10 mouse cellular contexts compared by ENCODE assay signal in the genomic region with DNA sequence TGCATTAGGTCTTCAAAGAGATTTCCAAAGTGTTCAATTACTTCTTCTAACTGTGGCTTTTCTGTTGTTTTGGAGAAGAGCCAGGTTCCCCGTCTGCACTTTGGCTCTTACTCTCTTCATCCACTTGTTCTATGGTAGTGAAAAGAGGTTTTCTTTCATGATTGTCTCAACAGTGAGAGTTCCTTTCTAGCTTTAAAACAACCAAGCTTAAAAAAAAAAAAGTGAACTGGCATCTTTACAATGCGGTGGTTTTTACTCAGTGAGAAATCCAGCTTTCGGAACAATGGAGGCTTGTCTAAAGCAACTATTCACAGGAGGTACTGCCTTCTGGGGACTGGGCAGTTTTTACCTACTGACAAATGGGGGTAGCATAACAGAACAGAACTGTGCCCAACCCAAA. TPM values are rescaled to one million over a fixed set of nuclear protein-coding genes. Genes with fewer than 3 reads are reported as not detected.
DNase-seq lines count a peak whose midpoint lies in the region; ATAC-seq and TF ChIP-seq lines count a peak whose summit lies in the region.
"Had no signal": no experiment of that assay in that cellular context is flagged by ENCODE, and none has a peak within 500 bp of the region (broad histone marks: within the 10 kb centered on the region; RNA-seq: fewer than 3 reads in every experiment).

No protein-coding gene starts in this region.

- no peak overlapping the region for H3K4me2 ChIP-seq in forebrain, postnatal 0 days (ENCODE audit: low read depth)
- H3K4me2 ChIP-seq in neural tube, embryonic 13.5 days, result no peak overlapping the region
- H3K4me2 ChIP-seq in intestine, postnatal 0 days (replicated peaks; ENCODE audit: low read depth), result no peak overlapping the region

- ATAC-seq in forebrain, postnatal 0 days, result peak; percentile 36; the same call in 1 of the 2 replicates
- ATAC-seq in neural tube, embryonic 13.5 days (ENCODE audit: low read depth), result peak; percentile 56; the same call in 1 of the 2 replicates
- ATAC-seq in intestine, postnatal 0 days, result no peak

- no peaks in the 10 kb centered on the region for H3K4me1 ChIP-seq in forebrain, postnatal 0 days (ENCODE audit: insufficient read depth)
- no peaks in the 10 kb centered on the region for H3K4me1 ChIP-seq in neural tube, embryonic 13.5 days (replicated peaks)
- no peaks in the 10 kb centered on the region for H3K4me1 ChIP-seq in intestine, postnatal 0 days (replicated peaks; ENCODE audit: control insufficient read depth, insufficient read depth, low read length)

- H3K4me3 ChIP-seq in forebrain, postnatal 0 days (ENCODE audit: low read depth, low read length), result no peak overlapping the region
- H3K4me3 ChIP-seq in neural tube, embryonic 13.5 days, result no peak overlapping the region
- no peak overlapping the region for H3K4me3 ChIP-seq in intestine, postnatal 0 days (ENCODE audit: low read depth, low read length)

- H3K27me3 ChIP-seq in forebrain, postnatal 0 days (ENCODE audit: insufficient read depth, low read length), result no peaks in the 10 kb centered on the region
- H3K27me3 ChIP-seq in neural tube, embryonic 13.5 days, result no peaks in the 10 kb centered on the region
- H3K27me3 ChIP-seq in intestine, postnatal 0 days (replicated peaks; ENCODE audit: control insufficient read depth, insufficient read depth, low read length), result no peaks in the 10 kb centered on the region

- intact Hi-C loops in left cerebral cortex, postnatal 4 days (cut with DNase I), result no loop called here

- H3K9me3 ChIP-seq in forebrain, postnatal 0 days (ENCODE audit: low read length), result no peaks in the 10 kb centered on the region
- no peaks in the 10 kb centered on the region for H3K9me3 ChIP-seq in neural tube, embryonic 13.5 days
- H3K9me3 ChIP-seq in intestine, postnatal 0 days (ENCODE audit: control insufficient read depth), result no peaks in the 10 kb centered on the region
- H3K9me3 ChIP-seq: G1E had no signal

- no peak overlapping the region for H3K27ac ChIP-seq in forebrain, postnatal 0 days (ENCODE audit: low read depth, low read length)
- peak overlapping the region; percentile 39; the same call in 1 of the 2 replicates for H3K27ac ChIP-seq in neural tube, embryonic 13.5 days (replicated peaks)
- no peak overlapping the region for H3K27ac ChIP-seq in intestine, postnatal 0 days (ENCODE audit: low read depth, low read length)
- H3K27ac ChIP-seq: liver, embryonic 14.5 days had no signal

- no peak overlapping the region for H3K9ac ChIP-seq in forebrain, postnatal 0 days
- H3K9ac ChIP-seq in neural tube, embryonic 13.5 days, result no peak overlapping the region
- H3K9ac ChIP-seq in intestine, postnatal 0 days (ENCODE audit: low read depth, low read length), result no peak overlapping the region
- H3K9ac ChIP-seq: liver, embryonic 14.5 days had no signal

- WGBS in forebrain, postnatal 0 days, result 8% methylated on average over 3 of the region's 3 CpGs
- 12% methylated on average over 3 of the region's 3 CpGs for WGBS in neural tube, embryonic 13.5 days
- 67% methylated on average over 3 of the region's 3 CpGs for WGBS in intestine, postnatal 0 days

- no peaks in the 10 kb centered on the region for H3K36me3 ChIP-seq in forebrain, postnatal 0 days (ENCODE audit: insufficient read depth)
- no peaks in the 10 kb centered on the region for H3K36me3 ChIP-seq in neural tube, embryonic 13.5 days
- H3K36me3 ChIP-seq in intestine, postnatal 0 days (ENCODE audit: control insufficient read depth, insufficient read depth), result no peaks in the 10 kb centered on the region
- H3K36me3 ChIP-seq: G1E had no signal

- no peak for TF ChIP-seq CTCF in forebrain, postnatal 0 days (IDR thresholded peaks at IDR 0.05; ENCODE audit: low read depth)
- TF ChIP-seq CTCF in intestine, postnatal 0 days (IDR thresholded peaks at IDR 0.05; ENCODE audit: low read depth), result no peak

- DNase-seq in left cerebral cortex, postnatal 4 days, result peak; percentile 25
- no peak for DNase-seq in left cerebral cortex, adult 8-10 months (ENCODE audit: low spot score in 2 of 2)
- DNase-seq in cerebellum, adult 9-11 months, result peak; percentile 38
- DNase-seq in forebrain, postnatal 0 days, result peak; percentile 44
- DNase-seq in spleen, postnatal 14 days (ENCODE audit: low spot score in 2 of 2), result no peak

RNA-seq across cellular contexts. Expression of a gene that starts 31.4 kb away (rescaled TPM):
- total RNA-seq in left cerebral cortex, postnatal 4 days (2021), result 10 to 100 TPM; 67.1 TPM
- 10 to 100 TPM; 70.6 to 88.9 (median 78.3) TPM for total RNA-seq in left cerebral cortex, adult 8-10 months (2022)
- total RNA-seq in forebrain, postnatal 0 days (2014; rRNA removed), result 46.5 and 46.6 TPM in 2 replicates
- polyA plus RNA-seq in forebrain, postnatal 0 days (2015; fragmentation: Nextera tagmentation; extraction: Ambion mirVana), result 11.6 and 19.3 TPM in 2 replicates
- polyA plus RNA-seq in neural tube, embryonic 13.5 days (2015; fragmentation: Nextera tagmentation; extraction: Ambion mirVana), result 9.1 and 10.2 TPM in 2 replicates
- polyA plus RNA-seq in intestine, postnatal 0 days (2015; fragmentation: Nextera tagmentation; extraction: Ambion mirVana), result 0.03 and 0.05 TPM in 2 replicates
- polyA plus RNA-seq: G1E; liver, embryonic 14.5 days; small intestine, adult 2 months had no signal

Comparison
In these comparisons a context has a peak if more than half of its experiments do, and no peak if none do; other contexts are left out.
1. DNase-seq: peak in left cerebral cortex, postnatal 4 days (single experiment), cerebellum, adult 9-11 months (single experiment) and forebrain, postnatal 0 days (single experiment); none in left cerebral cortex, adult 8-10 months (0 of 2) and spleen, postnatal 14 days (0 of 2).